Mouse (Mus musculus) spleen, adult 2 months (tissue): ENCODE measurements around the gene Shisal1.

Experiments used
- CTCF ChIP-seq: fragments of 200-500 bp; IDR thresholded peaks from 2 replicates; pipeline ENCODE4 v1.5.1; 2011; ENCODE audit warnings: mild to moderate bottlenecking, inconsistent platforms; ENCODE audit not compliant: insufficient read depth, insufficient read length, insufficient replicate concordance; ENCODE audit errors: extremely low read depth
- POLR2A ChIP-seq: fragments of 200-500 bp; IDR thresholded peaks from 2 replicates; pipeline ENCODE4 v1.6.1; 2011; ENCODE audit warnings: low read depth, low read length, inconsistent platforms

- no peak for TF ChIP-seq CTCF
- TF ChIP-seq POLR2A = no peak
These were observed 91.8 kb downstream of the Shisal1 start for GRCm38 (mm10) chr15:84355081-84355480.
